Mouse (Mus musculus) G1E-ER4 (cell line): ENCODE data around the gene Cbx8. TPM values are rescaled to one million over a fixed set of nuclear protein-coding genes. Genes with fewer than 3 reads are reported as not detected.

ENCODE experiments used
- GATA1 ChIP-seq: IDR thresholded peaks from one replicate; pipeline ENCODE4 v1.8.0; 2012; ENCODE audit warnings: low read length, inconsistent platforms
- polyA plus RNA-seq: library from polyadenylated mRNA; stranded (reverse); fragments of >175 nt; gene quantifications from 2 replicates; pipeline ENCODE4 v1.2.3, GENCODE M21; 2012

Cbx8 gene
- polyA plus RNA-seq = not detected in 2 replicates

GRCm38 (mm10) chr11:119040600-119041324 lies at the start of gene Cbx8:
Gene Cbx8 (minus strand): TSS chr11:119040969.
- TF ChIP-seq GATA1 = no peak

GRCm38 (mm10) chr11:119090076-119090960 lies 49.5 kb upstream of the Cbx8 start:
- TF ChIP-seq GATA1 = no peak

- no peak for TF ChIP-seq GATA1
Measured at GRCm38 (mm10) chr11:119089235-119090075, 48.7 kb upstream of the Cbx8 start.

GRCm38 (mm10) chr11:119088391-119089234 lies 47.8 kb upstream of the Cbx8 start:
- TF ChIP-seq GATA1 = no peak

- no peak for TF ChIP-seq GATA1
Measured at GRCm38 (mm10) chr11:119087301-119088082, 46.7 kb upstream of the Cbx8 start.

GRCm38 (mm10) chr11:119086144-119086971 lies 45.6 kb upstream of the Cbx8 start, which contains the start of gene Cbx4:
Gene Cbx4 (minus strand): TSS chr11:119086221.
- TF ChIP-seq GATA1 = no peak

GRCm38 (mm10) chr11:119085279-119086062 lies 44.7 kb upstream of the Cbx8 start:
- TF ChIP-seq GATA1 = no peak

GRCm38 (mm10) chr11:119084446-119085278 lies 43.9 kb upstream of the Cbx8 start:
- no peak for TF ChIP-seq GATA1

GRCm38 (mm10) chr11:119083724-119084445 lies 43.1 kb upstream of the Cbx8 start:
- TF ChIP-seq GATA1 = no peak

- no peak for TF ChIP-seq GATA1
Measured at GRCm38 (mm10) chr11:119082638-119083599, 42.1 kb upstream of the Cbx8 start.
